Mouse (Mus musculus) stomach, embryonic 16.5 days (tissue): ENCODE data around the gene Tnn. TPM values are rescaled to one million over a fixed set of nuclear protein-coding genes. Genes with fewer than 3 reads are reported as not detected.

Source experiments
- ATAC-seq: fragments of 200-750 bp; cut with Nextera tagmentation; 2 replicates; pipeline ENCODE4 v1.8.0; 2017; ENCODE audit warnings: moderate number of reproducible peaks, moderate TSS enrichment; ENCODE audit not compliant: insufficient read depth, low FRiP score
- H3K27ac ChIP-seq: fragments of 300-500 bp; sonication (generic); 2 replicates; pipeline ENCODE4 v1.5.1; 2014; ENCODE audit warnings: low read length
- H3K27me3 ChIP-seq: fragments of 300-500 bp; sonication (generic); 2 replicates; pipeline ENCODE4 v1.6.1; 2014; ENCODE audit warnings: low read length, control low read depth, mixed read lengths; ENCODE audit not compliant: control insufficient read depth, insufficient read depth
- H3K36me3 ChIP-seq: fragments of 300-500 bp; sonication (generic); 2 replicates; pipeline ENCODE4 v1.6.1; 2014; ENCODE audit warnings: low read length; ENCODE audit not compliant: control insufficient read depth, insufficient read depth
- H3K4me1 ChIP-seq: fragments of 300-500 bp; sonication (generic); 2 replicates; pipeline ENCODE4 v1.6.1; 2014; ENCODE audit warnings: low read length, control low read depth, mixed read lengths; ENCODE audit not compliant: control insufficient read depth, insufficient read depth
- H3K4me2 ChIP-seq: fragments of 300-500 bp; sonication (generic); 2 replicates; pipeline ENCODE4 v1.6.1; 2014; ENCODE audit warnings: low read depth, low read length, mixed read lengths
- H3K4me3 ChIP-seq: fragments of 300-500 bp; sonication (generic); replicated peaks from 2 replicates; pipeline ENCODE4 v1.5.1; 2014; ENCODE audit warnings: mild to moderate bottlenecking, low read length
- H3K9ac ChIP-seq: fragments of 300-500 bp; sonication (generic); 2 replicates; pipeline ENCODE4 v1.6.1; 2014; ENCODE audit warnings: low read length
- H3K9me3 ChIP-seq: fragments of 300-500 bp; sonication (generic); replicated peaks from 2 replicates; pipeline ENCODE4 v1.6.1; 2016; ENCODE audit warnings: low read length, control low read depth; ENCODE audit not compliant: control insufficient read depth
- WGBS: fragments of 180-500 bp; shearing (Covaris S2); extraction: QIAGEN DNeasy Blood & Tissue Kit; methylation state at CpG from one replicate; pipeline ENCODE4 v1.1.7; 2014; 5-methylcytosine and 5-hydroxymethylcytosine counted together
- polyA plus RNA-seq: library from polyadenylated mRNA; unstranded; fragments of >200 nt; fragmentation: Nextera tagmentation; extraction: Ambion mirVana; gene quantifications from 2 replicates; pipeline ENCODE4 v1.2.1, GENCODE M21; 2015

The Tnn gene
- polyA plus RNA-seq, 1 experiment from 2014 or later: 14.8 TPM

DNA sequence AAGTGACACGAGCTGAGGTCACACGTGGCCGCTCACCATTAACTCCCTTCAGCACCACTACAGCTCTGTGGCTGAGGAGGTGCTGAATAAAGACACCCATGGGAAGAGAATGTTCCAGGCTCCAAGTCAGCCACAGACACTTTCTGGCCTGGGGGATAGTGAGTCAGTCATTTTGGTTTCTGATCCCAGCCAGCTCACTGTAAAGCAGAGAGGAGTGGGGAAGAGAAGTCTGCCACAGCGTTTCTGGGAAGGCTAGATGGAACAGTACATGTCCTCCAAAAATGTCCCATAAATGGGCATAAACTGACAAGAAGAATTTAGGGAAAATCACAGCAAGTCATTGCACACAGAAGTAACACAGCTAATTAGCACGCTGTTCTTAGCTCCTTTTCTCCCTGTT is 52.4 kb downstream of the Tnn start:
- H3K9me3 ChIP-seq: no peaks in the 10 kb centered on the region

GRCm38 (mm10) chr1:160099659-160100302 is 53.6 kb downstream of the Tnn start:
- Histone ChIP-seq H3K4me2 (no peak overlapping the region), H3K36me3 (no peaks in the 10 kb centered on the region), H3K4me3 (no peak overlapping the region), H3K27ac (no peak overlapping the region), H3K9ac (no peak overlapping the region), H3K9me3 (no peaks in the 10 kb centered on the region), H3K4me1 (no peaks in the 10 kb centered on the region), H3K27me3 (no peaks in the 10 kb centered on the region)
- 84% methylated on average over 5 of the region's 5 CpGs for WGBS
- no peak for ATAC-seq

More for the DNA sequence above, 52.4 kb downstream of the Tnn start:
- Histone ChIP-seq H3K36me3 (no peaks in the 10 kb centered on the region), H3K4me3 (no peak overlapping the region), H3K27ac (no peak overlapping the region), H3K9ac (no peak overlapping the region), H3K4me1 (no peaks in the 10 kb centered on the region), H3K27me3 (no peaks in the 10 kb centered on the region), H3K4me2 (no peak overlapping the region)
- ATAC-seq: no peak
- WGBS: 74% methylated on average over 5 of the region's 5 CpGs

- no peak for ATAC-seq
- Histone ChIP-seq H3K4me2 (no peak overlapping the region), H3K9ac (no peak overlapping the region), H3K36me3 (no peaks in the 10 kb centered on the region), H3K27me3 (no peaks in the 10 kb centered on the region), H3K4me3 (no peak overlapping the region), H3K27ac (no peak overlapping the region), H3K9me3 (no peaks in the 10 kb centered on the region), H3K4me1 (no peaks in the 10 kb centered on the region)
- WGBS: 68% methylated on average over 2 of the region's 2 CpGs
These were observed 66.7 kb downstream of the Tnn start for GRCm38 (mm10) chr1:160086651-160087050.

DNA sequence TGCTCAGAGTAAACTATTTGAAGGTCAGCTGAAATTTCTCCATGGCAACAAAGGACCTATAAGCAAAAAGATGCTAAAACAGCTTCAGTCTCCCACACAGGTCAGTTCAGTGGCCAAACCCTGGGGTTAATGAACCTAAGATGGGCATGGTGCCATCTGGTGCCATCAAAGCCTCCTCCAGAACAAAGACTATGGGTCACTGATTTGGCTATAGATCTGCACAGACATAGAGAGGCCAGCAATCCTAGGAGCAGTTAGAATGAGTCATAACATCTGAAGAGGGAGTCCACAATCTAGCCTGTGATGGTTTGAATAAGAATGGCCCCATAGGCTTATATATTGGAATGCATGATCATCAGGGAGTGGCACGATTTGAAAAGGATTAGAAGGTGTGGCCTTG is 69.1 kb downstream of the Tnn start:
- no peak overlapping the region for H3K27ac ChIP-seq
- WGBS: 86% methylated on average over 1 of the region's 1 CpGs
- no peaks in the 10 kb centered on the region for H3K4me1 ChIP-seq
- no peak for ATAC-seq
- H3K4me3 ChIP-seq: no peak overlapping the region
- H3K27me3 ChIP-seq: no peaks in the 10 kb centered on the region
- H3K36me3 ChIP-seq: no peaks in the 10 kb centered on the region
- H3K9me3 ChIP-seq: no peaks in the 10 kb centered on the region
- no peak overlapping the region for H3K9ac ChIP-seq
- H3K4me2 ChIP-seq: no peak overlapping the region

- 86% methylated on average over 1 of the region's 1 CpGs for WGBS
These were observed 70.7 kb downstream of the Tnn start for GRCm38 (mm10) chr1:160082647-160083046.

DNA sequence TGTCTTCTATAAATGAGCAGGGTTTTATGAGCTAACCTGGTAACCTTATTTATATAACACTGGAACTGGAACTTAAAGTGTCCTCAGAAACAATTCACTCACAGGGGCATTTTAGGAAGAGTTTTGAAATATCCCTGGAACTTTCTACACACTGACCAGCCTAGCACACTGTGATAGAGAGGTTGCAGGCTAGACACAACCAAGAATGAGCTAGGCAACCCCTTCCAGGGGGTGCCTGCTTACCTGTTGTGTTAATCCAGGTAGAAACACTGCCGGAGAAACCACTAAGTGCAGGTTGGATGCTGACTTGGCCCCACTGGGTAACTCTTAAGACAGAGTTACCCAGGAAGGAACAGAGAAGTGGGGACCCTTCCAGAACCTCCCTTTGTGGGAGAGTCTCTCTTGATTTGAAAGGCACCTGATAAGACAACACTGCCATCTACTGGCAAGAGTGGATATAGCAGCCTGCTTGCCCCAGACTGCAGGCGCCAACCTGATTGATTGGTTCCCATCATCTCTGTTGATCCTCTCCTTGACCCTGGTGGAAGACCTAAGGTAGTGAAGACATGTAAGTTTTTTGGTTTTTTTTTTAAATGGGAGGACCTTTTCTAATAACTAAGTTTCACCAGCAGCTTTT is 72.5 kb downstream of the Tnn start:
- no peaks in the 10 kb centered on the region for H3K27me3 ChIP-seq

More at GRCm38 (mm10) chr1:160082647-160083046, 70.7 kb downstream of the Tnn start:
- no peak overlapping the region for H3K27ac ChIP-seq
- H3K4me2 ChIP-seq: no peak overlapping the region
- H3K9me3 ChIP-seq: no peaks in the 10 kb centered on the region
- no peaks in the 10 kb centered on the region for H3K4me1 ChIP-seq
- no peaks in the 10 kb centered on the region for H3K36me3 ChIP-seq
- ATAC-seq: no peak
- H3K4me3 ChIP-seq: no peak overlapping the region
- no peaks in the 10 kb centered on the region for H3K27me3 ChIP-seq
- no peak overlapping the region for H3K9ac ChIP-seq

GRCm38 (mm10) chr1:160078882-160079661 is 74.3 kb downstream of the Tnn start:
- 50% methylated on average over 14 of the region's 14 CpGs for WGBS
- ATAC-seq: peak; percentile 89
- Histone ChIP-seq H3K36me3 (no peaks in the 10 kb centered on the region), H3K4me3 (no peak overlapping the region), H3K4me1 (no peaks in the 10 kb centered on the region), H3K4me2 (peak overlapping the region; percentile 6), H3K9me3 (no peaks in the 10 kb centered on the region), H3K27ac (peak overlapping the region; percentile 47; the same call in 1 of the 2 replicates), H3K27me3 (no peaks in the 10 kb centered on the region), H3K9ac (no peak overlapping the region)

More for the DNA sequence above, 72.5 kb downstream of the Tnn start:
- no peak overlapping the region for H3K4me2 ChIP-seq
- no peaks in the 10 kb centered on the region for H3K36me3 ChIP-seq
- H3K4me1 ChIP-seq: no peaks in the 10 kb centered on the region
- no peaks in the 10 kb centered on the region for H3K9me3 ChIP-seq
- WGBS: 19% methylated on average over 2 of the region's 2 CpGs
- no peak overlapping the region for H3K27ac ChIP-seq
- ATAC-seq: no peak
- H3K4me3 ChIP-seq: no peak overlapping the region
- H3K9ac ChIP-seq: no peak overlapping the region

DNA sequence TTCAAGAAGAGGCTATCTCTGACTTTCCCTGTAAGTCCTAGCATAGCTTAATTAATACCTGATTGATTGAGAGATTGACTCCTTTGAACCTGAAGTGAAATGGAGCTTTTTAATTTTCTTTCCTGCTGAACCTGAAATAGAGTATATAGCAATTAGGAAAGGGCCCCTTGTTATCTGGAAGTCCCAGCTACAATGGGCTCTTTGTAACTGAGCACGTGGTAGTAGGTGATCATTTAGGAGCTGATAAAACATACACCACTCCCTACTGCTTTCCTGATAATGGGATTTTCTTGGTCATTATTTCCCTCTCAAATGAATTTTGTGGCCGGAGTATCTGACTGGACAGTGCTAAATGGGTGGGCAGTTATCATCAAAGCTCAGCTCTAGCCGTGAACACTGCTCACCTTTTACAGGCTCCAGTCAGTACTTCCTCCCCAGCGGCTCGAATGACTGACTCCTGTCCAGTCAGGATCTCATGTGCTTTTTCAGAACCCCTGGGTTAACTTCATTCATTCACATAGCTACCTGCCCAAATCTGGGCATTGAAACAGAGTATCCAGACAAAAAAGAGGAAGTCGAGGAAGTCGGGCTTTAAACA is 88.7 kb downstream of the Tnn start:
- Histone ChIP-seq H3K9me3 (peaks cover 8% of the 10 kb centered on the region), H3K4me1 (0 out of 2 replicates have a peak, but pooled peaks cover 7% of the 10 kb centered on the region), H3K9ac (no peak overlapping the region), H3K27me3 (no peaks in the 10 kb centered on the region), H3K27ac (no peak overlapping the region), H3K4me3 (no peak overlapping the region), H3K4me2 (no peak overlapping the region), H3K36me3 (0 out of 2 replicates have a peak, but pooled peaks cover 3% of the 10 kb centered on the region)
- ATAC-seq: peak; percentile 72; the same call in 1 of the 2 replicates
- 71% methylated on average over 7 of the region's 7 CpGs for WGBS
